Mouse (Mus musculus) megakaryocyte progenitor cell, adult 5-6 weeks (primary cell): Measurements from ENCODE around the gene G0s2. TPM values are rescaled to one million over a fixed set of nuclear protein-coding genes. Genes with fewer than 3 reads are reported as not detected.
"Not testable (repeated sequence)": the region's sequence is repeated elsewhere in the genome, so short reads cannot be mapped to it uniquely, and the experiment has no call there.

Experiments used
- ATAC-seq: replicated peaks from 2 replicates; pipeline ENCODE4 v1.8.0; 2016; ENCODE audit warnings: mild to moderate bottlenecking, moderate TSS enrichment, inconsistent platforms; ENCODE audit not compliant: poor library complexity
- total RNA-seq, 2 experiments: library from RNA; stranded (forward) in 1 of 2; stranded (reverse) in 1 of 2; fragments of 157-497, 149-512 nt in 1 of 2; fragments of 200-1000 nt in 1 of 2; gene quantifications; 2 replicates each; pipeline versions ENCODE4 v1.2.3 to v1.2.4; 2015 to 2017

The G0s2 gene
- total RNA-seq, 2 experiments from 2014 or later: 9.3 to 27.8 TPM

DNA sequence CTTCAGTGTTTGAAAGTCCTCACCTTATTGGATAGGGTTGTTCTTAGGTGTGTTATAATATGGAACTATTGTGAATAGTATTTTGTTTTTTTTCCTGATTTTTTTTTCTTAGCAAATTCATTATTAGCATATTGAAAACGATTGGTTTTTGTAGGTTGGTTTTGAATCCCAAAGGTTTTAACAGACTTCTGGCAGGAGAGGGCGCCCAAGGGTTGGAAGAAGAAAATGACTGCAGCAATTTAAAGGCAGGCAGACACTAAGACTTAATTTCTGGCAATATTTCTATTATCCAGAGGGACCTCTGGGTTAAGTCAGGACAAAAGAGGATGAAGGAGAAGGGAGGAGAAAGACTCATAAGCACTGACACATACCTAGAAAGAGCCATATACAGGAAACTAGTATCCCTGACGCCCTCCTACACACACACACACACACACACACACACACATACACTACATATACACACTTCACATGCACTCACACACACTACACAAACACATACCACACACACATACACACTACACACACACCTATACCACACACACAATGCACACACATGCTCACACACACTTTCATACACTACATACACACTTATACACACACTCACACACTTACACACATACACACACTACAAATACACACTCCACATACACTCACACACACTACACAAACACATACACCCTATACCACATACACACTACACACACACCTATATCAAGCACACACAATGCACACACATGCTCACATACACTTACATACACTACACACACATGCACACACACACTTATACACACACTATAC, 17.3 kb downstream of the G0s2 start:
- peak; percentile 81 for ATAC-seq

DNA sequence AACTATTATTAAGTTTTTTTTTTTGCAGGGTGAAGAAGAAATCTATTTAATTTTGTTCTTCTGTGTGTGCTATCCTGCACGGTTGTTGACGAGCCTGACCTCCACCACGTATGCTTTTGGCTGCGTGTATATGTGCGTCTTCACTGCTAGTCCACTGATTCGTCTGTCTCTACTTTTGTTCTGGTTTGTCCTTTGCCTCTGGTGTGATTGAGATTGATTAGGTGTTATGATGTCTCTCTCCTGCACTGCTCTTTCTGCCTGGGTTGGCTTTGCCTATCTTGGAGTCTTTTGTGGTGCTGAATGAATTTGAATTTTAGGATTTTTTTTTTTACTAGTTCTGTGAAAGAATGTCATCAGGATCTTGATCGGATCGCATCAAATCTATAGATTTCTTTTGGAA, 18.0 kb downstream of the G0s2 start:
- ATAC-seq: no peak

DNA sequence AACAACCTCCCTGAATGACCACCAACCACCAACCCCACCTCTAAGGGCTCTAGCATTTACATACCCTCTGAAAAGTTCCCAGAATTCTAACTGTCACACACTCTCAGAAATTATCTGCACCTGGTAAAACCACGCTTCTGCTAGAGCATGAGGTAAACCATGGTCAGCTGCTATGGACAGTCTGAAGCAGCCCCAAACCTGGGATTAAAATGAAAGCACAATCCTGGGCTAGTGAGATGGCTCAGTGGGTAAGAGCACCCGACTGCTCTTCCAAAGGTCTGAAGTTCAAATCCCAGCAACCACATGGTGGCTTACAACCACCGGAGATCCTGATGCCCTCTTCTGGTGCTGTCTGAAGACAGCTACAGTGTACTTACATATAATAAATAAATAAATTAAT, 19.1 kb downstream of the G0s2 start:
- ATAC-seq: not testable (repeated sequence)

DNA sequence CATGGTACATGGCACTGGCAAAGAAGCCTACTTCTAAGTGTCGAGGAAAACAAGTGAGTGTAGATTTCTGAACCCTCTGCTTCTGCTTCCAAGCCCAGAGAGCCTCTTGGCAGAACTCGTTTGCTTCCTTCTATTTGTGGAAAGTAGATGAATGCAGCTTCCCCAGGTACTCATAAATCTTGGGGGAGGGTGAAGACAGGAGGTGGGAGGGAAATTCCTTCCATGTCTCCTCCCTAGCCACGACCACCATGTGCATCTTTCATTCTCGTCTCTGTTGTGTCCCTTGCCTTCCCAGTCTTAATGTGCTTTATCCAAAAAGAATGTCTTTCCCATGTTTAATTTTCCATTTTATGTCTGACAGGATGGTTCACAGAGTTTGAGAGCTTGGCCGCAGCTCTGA, 20.4 kb downstream of the G0s2 start:
- no peak for ATAC-seq

DNA sequence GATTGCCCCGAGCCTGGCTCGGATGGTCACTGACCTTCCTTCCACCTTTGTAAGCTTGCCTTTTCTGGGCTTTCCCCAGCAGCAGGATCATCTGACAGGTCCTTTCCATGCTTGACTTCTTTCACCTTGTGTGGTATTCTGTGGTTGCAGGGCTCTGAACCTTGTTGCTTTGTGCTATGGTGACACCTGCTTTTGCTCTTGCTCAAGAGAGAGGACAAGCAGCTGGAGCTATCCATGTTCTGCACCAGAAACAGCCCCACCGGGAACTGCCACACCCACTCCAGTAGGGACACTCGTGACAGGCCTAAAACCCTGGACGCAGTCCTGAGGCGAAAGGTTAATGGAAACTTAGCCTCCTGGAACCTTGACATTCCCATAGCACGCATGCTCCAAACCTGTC, 21.6 kb downstream of the G0s2 start:
- ATAC-seq: no peak

DNA sequence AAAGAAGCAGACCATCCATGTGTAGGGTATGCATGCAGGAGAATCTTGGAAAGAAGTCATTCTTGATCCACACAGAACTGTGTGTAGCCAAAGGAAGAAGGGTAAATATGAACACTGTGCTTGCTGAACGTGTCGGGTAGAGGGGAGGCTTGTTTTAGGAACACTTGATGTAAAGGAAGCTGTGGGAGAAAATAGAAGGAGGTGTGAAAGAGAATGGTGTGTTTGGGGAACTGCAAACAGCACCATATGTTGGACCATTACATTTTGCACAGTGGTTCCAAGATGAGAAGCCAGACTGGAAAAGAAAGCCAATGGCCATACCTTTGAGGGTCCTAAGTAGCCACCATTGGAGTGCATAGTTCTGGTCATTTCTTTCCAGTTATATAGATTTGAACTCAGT, 23.0 kb downstream of the G0s2 start:
- no peak for ATAC-seq

DNA sequence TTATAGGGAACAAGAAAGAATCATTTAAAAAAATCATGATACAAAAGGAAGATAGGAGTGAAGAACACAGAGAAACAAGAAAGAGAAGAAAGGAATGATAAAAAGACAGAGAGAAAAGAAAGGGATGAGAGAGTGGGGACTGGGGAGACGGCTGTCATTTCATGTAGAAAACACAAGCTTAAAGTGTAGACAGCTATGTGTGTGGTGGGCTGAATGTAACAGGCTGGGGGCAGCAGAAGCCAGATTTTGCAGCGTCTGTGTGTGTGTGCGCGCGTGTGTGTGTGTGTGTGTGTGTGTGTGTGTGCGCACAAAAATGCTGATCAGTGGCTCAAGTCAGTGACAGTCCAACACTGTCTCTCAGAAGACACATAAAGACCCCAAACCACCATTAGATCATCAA, 28.8 kb downstream of the G0s2 start:
- ATAC-seq: no peak

DNA sequence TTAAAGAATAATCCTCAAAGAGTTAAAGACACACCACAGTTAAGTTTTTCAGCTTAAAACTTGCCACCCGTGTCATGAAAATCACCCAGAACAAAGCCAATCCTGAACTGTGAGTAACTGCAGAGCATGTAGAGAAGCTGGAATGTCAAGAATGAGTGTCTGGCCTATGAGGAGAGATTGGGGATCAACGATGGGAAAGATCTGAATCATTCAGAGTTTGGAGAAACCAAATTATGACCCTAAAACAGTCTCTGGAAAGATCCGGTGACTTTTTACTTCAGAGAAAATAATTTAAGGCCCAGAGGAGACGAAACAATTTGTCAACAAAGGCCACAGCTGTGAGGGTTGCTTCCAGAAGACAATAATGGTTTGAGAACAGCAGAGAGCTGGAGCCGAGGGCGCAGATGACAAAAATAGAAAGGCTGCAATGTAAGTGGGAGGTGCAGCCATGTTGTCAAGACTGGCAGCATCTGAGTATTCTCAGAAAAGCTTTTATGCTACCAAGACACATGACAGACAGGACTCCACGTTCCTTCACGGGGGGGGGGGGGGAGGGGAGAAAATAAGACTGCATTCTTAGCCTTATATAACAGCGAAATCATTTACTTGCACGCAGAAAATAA, 29.3 kb downstream of the G0s2 start:
- no peak for ATAC-seq

DNA sequence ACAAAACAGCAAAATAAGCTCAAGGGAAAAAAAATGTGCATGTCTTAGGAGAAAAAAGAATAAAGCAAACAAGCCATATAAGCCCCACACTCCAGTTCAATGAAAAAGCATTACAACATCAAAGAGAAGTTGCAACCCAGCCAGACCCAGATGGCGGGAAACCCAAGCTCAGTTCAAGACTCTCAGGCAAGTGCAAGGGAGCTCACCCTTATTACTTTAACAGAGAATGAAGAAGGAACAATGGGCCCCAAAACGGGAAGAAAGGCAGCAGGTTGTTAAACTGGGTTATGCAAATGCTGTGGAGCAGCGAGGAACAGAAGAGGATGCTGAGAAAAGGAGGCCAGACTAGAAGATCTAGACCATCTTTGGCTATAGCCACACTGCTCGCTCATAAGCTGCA, 30.2 kb downstream of the G0s2 start:
- peak; percentile 71 for ATAC-seq

DNA sequence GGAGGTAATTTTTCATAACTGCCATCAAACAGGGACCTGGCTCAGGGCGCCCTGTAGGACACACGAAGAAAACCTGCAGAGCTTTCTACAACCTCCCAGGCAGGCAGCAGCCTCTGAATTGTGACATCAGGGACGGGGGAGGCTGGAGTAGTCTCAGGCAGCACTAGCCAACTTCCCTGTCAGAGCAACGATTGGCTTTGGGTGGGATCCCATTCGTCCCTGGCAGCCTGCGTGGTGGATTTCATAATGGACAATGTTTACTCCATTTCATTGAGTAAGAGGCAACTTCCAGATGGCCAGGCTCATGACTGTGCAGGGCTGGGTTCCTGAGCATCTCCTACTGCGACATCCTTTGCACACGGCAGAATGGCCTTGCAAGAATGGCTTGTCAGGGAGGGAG, 30.8 kb downstream of the G0s2 start:
- ATAC-seq: peak; percentile 93

DNA sequence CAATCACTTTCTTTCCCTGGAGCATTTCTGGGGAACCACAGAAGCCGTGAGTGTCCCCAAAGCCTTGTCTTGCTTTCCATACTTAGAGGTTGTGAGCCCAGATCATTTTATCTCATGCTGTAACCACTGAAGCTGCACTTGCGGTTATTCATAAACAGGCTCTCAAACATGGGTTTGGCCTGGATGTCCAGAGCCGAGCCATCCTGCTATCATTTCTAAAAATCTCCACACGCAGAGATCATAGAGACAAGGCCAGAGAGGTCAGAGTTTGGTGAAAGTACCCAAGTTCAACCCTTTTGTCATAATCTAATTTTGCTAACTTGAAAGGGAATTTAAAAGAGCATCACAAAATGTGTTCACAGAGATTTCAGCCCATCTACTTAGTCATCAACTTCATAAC, 31.6 kb downstream of the G0s2 start:
- ATAC-seq: no peak

DNA sequence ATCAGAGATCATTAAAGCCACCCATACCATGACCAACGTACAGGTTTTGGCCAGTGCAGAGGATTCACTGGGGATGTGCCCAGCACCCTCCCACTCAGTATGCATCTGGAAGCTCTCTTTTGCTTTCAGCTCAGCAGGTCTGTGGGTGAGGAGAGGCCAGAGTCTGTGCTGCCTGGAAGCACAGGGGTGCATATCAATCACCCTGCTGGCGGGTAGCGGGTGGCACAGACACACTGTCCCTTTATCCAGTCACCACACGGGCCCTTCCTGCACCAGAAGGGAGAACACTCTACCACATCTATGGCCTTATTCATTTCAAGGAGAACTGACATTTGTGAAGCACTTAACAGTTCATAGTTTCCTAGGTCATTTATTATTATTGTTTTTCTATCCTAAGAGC, 34.6 kb downstream of the G0s2 start:
- ATAC-seq: no peak

DNA sequence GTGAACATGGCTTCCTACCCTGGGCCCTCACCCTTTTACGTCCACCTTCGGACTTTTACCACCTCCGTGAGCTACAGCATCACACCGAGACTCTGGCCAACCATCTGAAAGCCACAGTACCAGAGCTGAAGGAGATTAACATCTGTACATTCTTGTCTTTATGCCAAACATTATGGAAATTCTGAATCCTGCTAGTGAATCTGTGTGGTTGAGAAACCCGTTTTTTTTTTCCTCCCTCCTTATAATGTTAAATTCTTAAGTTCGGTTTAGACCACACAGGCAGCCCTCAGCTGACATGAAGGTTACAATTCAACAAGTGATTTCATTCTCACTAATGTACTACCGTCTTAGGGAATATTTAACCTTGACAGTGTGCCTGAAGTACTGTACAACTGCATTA, 38.1 kb downstream of the G0s2 start:
- no peak for ATAC-seq

DNA sequence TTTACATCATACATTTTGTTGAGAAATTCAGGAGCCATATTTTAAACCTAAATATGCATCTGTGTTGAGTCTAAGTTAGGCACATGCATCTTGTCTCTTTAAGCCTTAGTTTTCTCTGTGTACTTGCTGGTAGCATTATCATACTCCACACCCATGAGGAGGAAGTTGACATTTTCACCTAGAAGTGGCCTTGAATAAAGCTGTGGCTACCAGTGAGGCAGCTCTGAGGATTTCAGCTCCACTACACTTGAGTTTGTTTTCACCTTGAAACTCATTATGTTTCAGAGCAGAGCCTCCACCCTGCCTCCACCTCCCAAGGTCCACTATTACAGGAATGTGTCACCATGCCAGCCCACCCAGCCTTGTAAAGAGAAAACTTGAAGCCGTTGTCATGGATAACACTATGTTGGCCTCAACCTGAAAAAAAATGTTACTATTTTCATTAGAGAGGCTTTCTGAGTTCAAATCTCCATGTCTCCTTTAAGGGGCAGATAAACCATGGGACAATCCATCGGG, 38.8 kb downstream of the G0s2 start:
- ATAC-seq: no peak

DNA sequence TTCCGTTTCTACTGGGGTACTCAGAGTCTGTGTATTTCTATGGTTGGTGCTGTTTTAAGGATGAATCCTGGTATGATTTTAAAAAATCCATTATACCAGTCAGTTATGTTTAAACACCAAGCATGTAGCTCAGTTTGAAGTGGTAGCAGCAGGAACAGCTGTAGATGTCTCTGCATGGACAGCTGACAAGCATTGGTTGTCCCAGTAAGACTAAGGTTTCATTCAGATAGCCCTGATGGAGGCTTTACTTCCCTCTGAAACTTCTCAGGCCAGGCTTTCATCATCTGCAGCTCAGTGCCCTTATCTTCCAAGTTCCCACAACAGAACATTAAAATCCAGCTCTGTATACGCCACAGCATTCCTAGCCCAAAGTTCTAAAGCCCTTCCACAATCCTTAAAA, 40.3 kb downstream of the G0s2 start:
- ATAC-seq: peak; percentile 27

DNA sequence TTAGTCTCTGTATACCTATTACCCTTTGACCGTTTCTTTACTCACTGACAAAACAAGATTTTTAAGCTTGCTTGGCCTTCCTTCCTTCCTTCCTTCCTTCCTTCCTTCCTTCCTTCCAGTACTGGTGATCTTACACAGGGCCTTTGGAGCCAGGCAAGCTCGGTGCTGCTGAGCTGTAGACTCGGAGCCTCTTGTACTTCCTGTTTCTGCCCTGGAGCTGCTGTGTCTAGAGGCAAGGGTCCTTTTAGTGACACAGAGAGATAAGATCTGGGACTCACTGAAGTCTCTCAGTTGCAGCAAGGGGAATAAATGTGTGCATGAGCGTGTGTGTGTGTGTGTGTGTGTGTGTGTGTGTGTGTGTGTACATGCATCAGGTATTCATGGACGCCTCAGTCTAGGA, 42.1 kb downstream of the G0s2 start:
- peak; percentile 80 for ATAC-seq

DNA sequence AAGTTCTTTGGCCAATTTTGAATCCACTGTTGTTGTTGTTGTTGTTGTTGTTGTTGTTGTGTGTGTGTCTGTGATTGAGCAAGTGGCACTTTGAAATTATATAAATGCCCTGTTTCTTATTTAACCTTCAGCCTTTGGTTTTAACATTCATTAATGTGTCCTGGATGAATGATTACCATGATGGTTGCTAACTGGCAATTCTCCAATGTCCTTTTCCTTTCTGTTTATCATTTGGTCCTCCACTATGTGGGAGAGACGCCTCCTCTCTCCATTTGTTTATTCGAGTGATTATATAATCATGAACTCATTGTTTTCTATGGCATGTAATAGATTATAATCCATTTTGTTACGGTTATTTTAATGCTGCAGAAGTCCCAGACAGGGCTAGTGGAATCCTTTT, 42.5 kb downstream of the G0s2 start:
- no peak for ATAC-seq

DNA sequence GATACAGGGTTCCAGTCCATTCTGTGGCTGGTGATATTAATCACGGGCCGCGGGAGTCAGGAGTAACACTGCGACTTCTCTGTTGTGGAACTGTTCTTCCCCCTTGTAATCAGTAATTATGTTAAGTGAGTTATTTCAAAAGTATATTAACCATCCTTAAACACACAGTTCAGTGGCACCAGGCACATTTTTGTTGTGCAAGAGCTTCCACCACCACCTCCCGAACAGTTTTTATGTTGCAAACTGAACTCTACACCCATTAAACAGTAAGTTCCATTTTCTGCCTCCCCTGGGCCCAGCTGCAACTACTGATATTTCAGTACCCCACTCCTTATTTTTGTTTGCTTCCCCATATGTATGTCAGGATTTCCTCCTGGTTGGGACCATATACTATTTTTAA, 43.4 kb downstream of the G0s2 start:
- peak; percentile 53 for ATAC-seq

DNA sequence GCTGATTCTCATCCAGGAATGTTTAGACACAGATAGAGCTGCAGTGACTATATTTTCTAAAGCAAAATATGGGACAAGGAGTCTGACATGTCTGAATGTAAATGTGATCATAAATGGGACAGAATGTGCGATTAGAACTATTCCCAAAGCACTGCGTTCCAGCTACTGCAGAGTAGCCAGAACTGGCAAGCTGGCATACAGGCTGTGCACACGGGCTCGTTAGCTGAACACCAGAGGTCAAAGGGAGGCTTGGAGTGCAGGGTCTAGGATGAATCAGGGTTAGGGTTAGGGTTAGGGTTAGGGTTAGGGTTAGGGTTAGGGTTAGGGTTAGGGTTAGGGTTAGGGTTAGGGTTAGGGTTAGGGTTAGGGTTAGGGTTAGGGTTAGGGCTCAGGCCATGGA, 45.5 kb downstream of the G0s2 start:
- no peak for ATAC-seq

DNA sequence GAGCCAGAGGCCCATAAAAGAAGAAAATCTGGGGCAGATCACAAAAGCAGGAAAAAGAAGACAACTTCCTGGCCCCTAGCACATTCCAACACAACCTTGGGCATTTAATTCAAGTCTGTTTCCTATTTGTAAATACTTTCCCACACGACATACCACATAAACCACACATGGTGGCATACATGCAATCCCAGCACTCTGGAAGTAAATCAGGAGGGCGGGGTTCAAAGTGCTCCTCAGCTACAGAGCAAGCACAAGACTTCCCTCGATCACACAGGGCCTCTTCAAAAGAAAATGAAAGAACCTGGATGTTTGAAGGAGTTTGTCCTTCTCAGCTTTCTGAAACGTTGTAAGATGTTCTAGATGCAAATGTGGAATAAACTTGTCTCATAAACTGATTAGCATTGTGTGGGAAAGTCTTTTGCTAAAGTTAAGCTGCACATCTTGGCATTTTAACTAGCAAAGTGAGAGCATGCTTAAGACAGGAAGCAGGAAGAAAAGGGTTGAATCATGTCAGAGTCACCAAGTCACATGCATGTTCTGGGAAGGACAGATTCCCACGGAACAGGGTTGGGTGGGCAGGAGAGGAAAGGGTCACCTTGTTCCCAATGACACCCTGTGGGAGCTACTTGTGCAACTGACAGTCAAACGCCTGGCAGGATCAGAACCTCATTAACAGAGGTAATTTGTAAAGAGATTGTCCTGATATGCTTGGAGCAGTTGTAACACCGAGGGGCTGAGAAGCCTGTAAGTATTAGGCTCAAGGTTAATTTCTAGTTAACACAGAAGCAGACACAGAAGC, 46.1 kb downstream of the G0s2 start:
- ATAC-seq: peak; percentile 49

DNA sequence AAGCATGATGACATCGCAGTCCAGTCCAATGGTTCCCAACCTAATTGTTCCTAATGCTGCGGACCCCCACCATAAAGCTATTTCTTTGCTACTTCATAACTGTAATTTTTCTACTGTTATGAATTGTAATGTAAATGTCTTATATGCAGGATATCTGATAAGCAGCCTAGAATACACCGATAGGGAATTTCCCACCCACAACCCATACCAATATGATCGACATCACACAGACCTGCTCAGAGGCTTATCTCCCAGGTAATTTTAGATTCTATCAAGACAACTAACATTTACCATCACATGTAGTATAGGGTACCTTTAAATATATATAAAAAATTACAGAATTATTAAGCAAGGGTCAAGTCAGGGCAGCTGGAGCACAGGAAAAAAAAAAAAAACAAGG, 46.9 kb downstream of the G0s2 start:
- no peak for ATAC-seq

DNA sequence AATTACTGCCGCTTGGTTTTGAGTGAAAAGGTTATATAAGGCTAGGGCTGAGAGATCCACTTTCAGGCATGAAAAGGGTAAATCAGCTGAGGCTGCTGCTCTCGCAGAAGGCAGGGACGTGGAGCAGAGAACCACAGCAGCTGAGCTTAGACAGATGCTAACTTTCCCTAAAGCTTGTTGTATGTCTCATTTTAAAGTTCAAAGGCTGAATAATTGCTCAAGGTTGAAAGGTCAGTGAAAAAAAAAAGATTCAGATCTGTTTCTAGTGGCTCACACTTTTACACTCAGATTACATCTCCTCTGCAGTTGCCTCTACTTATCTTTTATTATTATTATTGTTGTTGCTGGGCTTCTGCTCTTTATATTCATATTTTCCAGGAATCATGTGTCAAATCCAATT, 47.5 kb downstream of the G0s2 start:
- no peak for ATAC-seq
